In genomic region chr13:104287366-104288225, GRCm38 (mm10) we compare ENCODE assay signal across 9 mouse cellular contexts. TPM values are rescaled to one million over a fixed set of nuclear protein-coding genes. Genes with fewer than 3 reads are reported as not detected.
DNase-seq lines count a peak whose midpoint lies in the region; ATAC-seq lines count a peak whose summit lies in the region.
"Had no signal": no experiment of that assay in that cellular context is flagged by ENCODE, and none has a peak within 500 bp of the region (broad histone marks: within the 10 kb centered on the region; RNA-seq: fewer than 3 reads in every experiment).

Adamts6 (plus strand) TSS chr13:104287835.

- WGBS in limb, embryonic 13.5 days = under 1% methylated on average over 23 of the region's 23 CpGs

- no peaks in the 10 kb centered on the region for H3K9me3 ChIP-seq in limb, embryonic 13.5 days

- H3K27me3 ChIP-seq in limb, embryonic 13.5 days = no peaks in the 10 kb centered on the region
- H3K27me3 ChIP-seq: Patski had no signal

- no peaks in the 10 kb centered on the region for H3K36me3 ChIP-seq in limb, embryonic 13.5 days

- peak within 1 kb of the TSS; percentile 88 for H3K27ac ChIP-seq in limb, embryonic 13.5 days

- H3K4me1 ChIP-seq in limb, embryonic 13.5 days = peaks cover 12% of the 10 kb centered on the region

- peak; percentile 15 for DNase-seq in cerebellum, adult 8-10 months
- no peak for DNase-seq in cerebellum, adult 11-12 months
- peak; percentile 71 for DNase-seq in embryo, embryonic 10.5 days (ENCODE audit: low spot score)
- peak; percentile 17 for DNase-seq in heart, postnatal 4 days
- DNase-seq in naive thymus-derived CD4-positive, alpha-beta T cell, adult 2 months (ENCODE audit: low read depth) = peak; percentile 66
- DNase-seq in right cerebral cortex, postnatal 14 days = no peak

- H3K4me2 ChIP-seq in limb, embryonic 13.5 days (replicated peaks) = peak within 1 kb of the TSS; percentile 74

- peak; percentile 10 for ATAC-seq in CD4-positive, CD25-positive, alpha-beta regulatory T cell, adult 4 months
- no peak for ATAC-seq in limb, embryonic 13.5 days (ENCODE audit: low FRiP score, low read depth)

- H3K9ac ChIP-seq in limb, embryonic 13.5 days = peak within 1 kb of the TSS; percentile 67

- H3K4me3 ChIP-seq in limb, embryonic 13.5 days = peak within 1 kb of the TSS; percentile 53

RNA-seq across cellular contexts. Expression of gene Adamts6, which starts in this region (rescaled TPM):
- polyA plus RNA-seq in CD4-positive, CD25-positive, alpha-beta regulatory T cell, adult 4 months (2017; shearing (Covaris generic)) = 10 to 100 TPM; 24.2 to 26.5 TPM
- 10 to 100 TPM; 19.9 to 21.8 TPM for total RNA-seq in heart, postnatal 4 days (2021)
- polyA plus RNA-seq in limb, embryonic 13.5 days (2015; fragmentation: Nextera tagmentation; extraction: Ambion mirVana) = 4.6 and 5.8 TPM in 2 replicates

Comparison
In these comparisons a context has a peak if more than half of its experiments do, and no peak if none do; other contexts are left out.
1. DNase-seq: peak in cerebellum, adult 8-10 months (single experiment), embryo, embryonic 10.5 days (single experiment), heart, postnatal 4 days (single experiment) and naive thymus-derived CD4-positive, alpha-beta T cell, adult 2 months (single experiment); none in cerebellum, adult 11-12 months (single experiment) and right cerebral cortex, postnatal 14 days (single experiment).